Mouse (Mus musculus): Measurements from ENCODE around the gene Vps52. TPM values are rescaled to one million over a fixed set of nuclear protein-coding genes. Genes with fewer than 3 reads are reported as not detected.

Gene Vps52
- polyA plus RNA-seq, 1 experiment from 2014 or later, result 40.8 TPM

DNA sequence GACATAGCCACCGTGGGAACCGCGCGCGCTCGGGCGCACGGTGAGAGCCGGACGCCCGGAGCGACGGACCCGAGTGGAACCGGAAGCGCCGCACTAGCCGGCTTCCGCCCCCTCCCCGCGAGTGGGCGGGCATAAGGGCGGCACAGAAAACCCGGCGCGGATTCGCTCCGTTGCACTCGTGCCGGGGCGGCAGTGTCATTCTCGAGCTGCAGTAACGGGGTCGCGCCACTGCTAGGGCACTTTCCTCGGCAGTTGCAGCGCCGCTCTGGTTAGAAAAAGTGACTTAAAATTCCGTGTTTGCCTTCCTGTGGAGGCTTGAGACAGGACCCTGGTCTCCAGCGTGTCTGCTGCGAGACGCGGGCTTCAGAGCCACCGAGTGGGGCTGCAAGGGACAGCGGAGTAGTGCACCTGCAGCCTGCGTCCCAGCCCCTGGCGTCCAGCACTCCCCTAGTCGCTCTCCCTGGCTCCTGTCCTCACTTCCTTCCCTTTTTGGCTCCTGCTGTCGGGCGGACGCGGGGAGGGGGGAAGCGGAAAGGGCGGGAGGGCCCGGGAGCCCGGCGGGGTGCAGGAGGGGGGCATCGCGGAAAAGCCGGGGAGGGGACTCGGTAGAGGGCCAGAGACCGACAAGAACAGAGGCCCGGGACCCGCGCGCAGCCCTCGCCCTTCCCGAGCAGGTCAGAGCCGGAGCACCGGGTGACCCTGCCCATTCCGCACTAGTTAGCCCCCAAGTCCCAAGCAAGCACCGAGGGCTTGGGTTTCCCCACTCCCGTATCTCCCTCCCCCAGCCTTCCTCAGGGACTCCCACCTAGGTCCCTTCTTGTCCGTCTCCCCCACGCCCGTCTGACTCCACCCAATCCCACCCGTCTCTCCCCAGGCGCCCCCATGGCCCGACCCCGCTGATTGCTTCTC lies 26.0 kb upstream of the Vps52 start, which contains the start of gene Rgl2:
TSS of gene Rgl2 (plus strand) at position 173 of the 909 bp plus-strand sequence.
- ATAC-seq (ENCODE audit: low FRiP score, low TSS enrichment), result peak; percentile 86
- H3K27ac ChIP-seq (ENCODE audit: low read depth, low read length), result peak within 1 kb of the TSS; percentile 93
- H3K4me3 ChIP-seq (ENCODE audit: low read length), result peak within 1 kb of the TSS; percentile 84
- no peaks in the 10 kb centered on the region for H3K9me3 ChIP-seq (ENCODE audit: control insufficient read depth, low read length)
- H3K9ac ChIP-seq (ENCODE audit: low read depth, low read length), result peak within 1 kb of the TSS; percentile 84
- peaks cover 12% of the 10 kb centered on the region; the same call in 1 of the 2 replicates for H3K4me1 ChIP-seq (ENCODE audit: control insufficient read depth, insufficient read depth, low read length)
- WGBS, result under 1% methylated on average over 55 of the region's 80 CpGs
- peak within 1 kb of the TSS; percentile 100 for H3K4me2 ChIP-seq (replicated peaks; ENCODE audit: low read depth, low read length)
- peaks cover 12% of the 10 kb centered on the region; the same call in 1 of the 2 replicates for H3K36me3 ChIP-seq (ENCODE audit: control insufficient read depth, insufficient read depth, low read length)
- no peaks in the 10 kb centered on the region for H3K27me3 ChIP-seq (ENCODE audit: control insufficient read depth, insufficient read depth, low read length)

GRCm38 (mm10) chr17:33930280-33931158 lies 25.1 kb upstream of the Vps52 start:
- Histone ChIP-seq H3K4me2 (replicated peaks; ENCODE audit: low read depth, low read length) (peak overlapping the region; percentile 100), H3K4me1 (ENCODE audit: control insufficient read depth, insufficient read depth, low read length) (peaks cover 12% of the 10 kb centered on the region; the same call in 1 of the 2 replicates), H3K9me3 (ENCODE audit: control insufficient read depth, low read length) (no peaks in the 10 kb centered on the region), H3K27ac (ENCODE audit: low read depth, low read length) (peak overlapping the region; percentile 93; the same call in 1 of the 2 replicates), H3K4me3 (ENCODE audit: low read length) (peak overlapping the region; percentile 84), H3K27me3 (ENCODE audit: control insufficient read depth, insufficient read depth, low read length) (no peaks in the 10 kb centered on the region), H3K36me3 (ENCODE audit: control insufficient read depth, insufficient read depth, low read length) (peaks cover 16% of the 10 kb centered on the region; the same call in 1 of the 2 replicates), H3K9ac (ENCODE audit: low read depth, low read length) (peak overlapping the region; percentile 84)
- WGBS, result under 1% methylated on average over 39 of the region's 45 CpGs
- ATAC-seq (ENCODE audit: low FRiP score, low TSS enrichment), result 0 out of 2 replicates have a peak, but pooled peaks have one; percentile 8

DNA sequence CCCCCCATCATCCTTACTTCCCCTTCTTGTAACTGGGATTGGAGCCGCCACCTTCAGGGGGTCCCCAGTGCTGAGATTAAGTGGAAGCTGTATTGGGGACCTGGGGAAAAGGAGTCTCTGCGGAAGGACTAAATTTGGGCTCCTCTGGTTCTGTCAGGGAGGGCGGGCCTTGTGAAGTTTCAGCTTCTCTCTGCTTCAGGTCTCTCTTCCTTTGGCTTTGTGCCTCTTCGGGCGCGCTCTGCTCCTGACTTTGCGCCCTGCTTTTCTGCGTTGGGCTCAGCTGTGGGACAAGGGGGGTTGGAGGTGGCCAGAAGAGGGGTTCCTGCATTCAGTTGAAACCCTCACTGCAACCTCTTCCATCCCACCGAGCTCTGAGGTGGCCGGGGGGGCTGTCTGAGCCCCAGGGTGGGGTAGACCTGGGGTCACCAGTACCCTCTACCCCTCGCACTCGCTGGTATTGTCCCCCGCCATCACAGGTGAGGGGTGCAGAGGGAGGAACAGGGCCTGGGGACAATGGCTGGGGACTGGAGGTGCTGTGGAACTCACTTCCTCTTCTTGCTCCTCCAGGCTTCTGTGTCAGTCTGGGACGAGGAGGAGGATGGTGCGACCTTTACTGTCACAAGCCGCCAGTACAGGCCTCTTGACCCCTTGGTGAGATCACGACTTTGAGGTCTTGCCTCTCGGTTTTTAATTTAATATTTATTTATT lies 24.3 kb upstream of the Vps52 start:
- H3K4me3 ChIP-seq (ENCODE audit: low read length), result peak overlapping the region; percentile 84
- no peaks in the 10 kb centered on the region for H3K9me3 ChIP-seq (ENCODE audit: control insufficient read depth, low read length)
- peak overlapping the region; percentile 100 for H3K4me2 ChIP-seq (replicated peaks; ENCODE audit: low read depth, low read length)
- ATAC-seq (ENCODE audit: low FRiP score, low TSS enrichment), result 0 out of 2 replicates have a peak, but pooled peaks have one; percentile 1
- H3K27ac ChIP-seq (ENCODE audit: low read depth, low read length), result no peak overlapping the region
- H3K27me3 ChIP-seq (ENCODE audit: control insufficient read depth, insufficient read depth, low read length), result no peaks in the 10 kb centered on the region
- peak overlapping the region; percentile 84 for H3K9ac ChIP-seq (ENCODE audit: low read depth, low read length)
- H3K36me3 ChIP-seq (ENCODE audit: control insufficient read depth, insufficient read depth, low read length), result peaks cover 18% of the 10 kb centered on the region; the same call in 1 of the 2 replicates
- WGBS, result 42% methylated on average over 18 of the region's 18 CpGs
- peaks cover 12% of the 10 kb centered on the region; the same call in 1 of the 2 replicates for H3K4me1 ChIP-seq (ENCODE audit: control insufficient read depth, insufficient read depth, low read length)

- ATAC-seq (ENCODE audit: low FRiP score, low TSS enrichment), result no peak
- Histone ChIP-seq H3K36me3 (ENCODE audit: control insufficient read depth, insufficient read depth, low read length) (peaks cover 21% of the 10 kb centered on the region; the same call in 1 of the 2 replicates), H3K9me3 (ENCODE audit: control insufficient read depth, low read length) (no peaks in the 10 kb centered on the region), H3K4me2 (replicated peaks; ENCODE audit: low read depth, low read length) (no peak overlapping the region), H3K9ac (ENCODE audit: low read depth, low read length) (no peak overlapping the region), H3K4me3 (ENCODE audit: low read length) (no peak overlapping the region), H3K27me3 (ENCODE audit: control insufficient read depth, insufficient read depth, low read length) (no peaks in the 10 kb centered on the region), H3K27ac (ENCODE audit: low read depth, low read length) (no peak overlapping the region), H3K4me1 (ENCODE audit: control insufficient read depth, insufficient read depth, low read length) (peaks cover 12% of the 10 kb centered on the region; the same call in 1 of the 2 replicates)
- WGBS, result 91% methylated on average over 11 of the region's 11 CpGs
Measured at GRCm38 (mm10) chr17:33931947-33932346, 23.7 kb upstream of the Vps52 start.

- Histone ChIP-seq H3K9me3 (ENCODE audit: control insufficient read depth, low read length) (no peaks in the 10 kb centered on the region), H3K36me3 (ENCODE audit: control insufficient read depth, insufficient read depth, low read length) (peaks cover 25% of the 10 kb centered on the region)
- no peak for ATAC-seq (ENCODE audit: low FRiP score, low TSS enrichment)
Measured at GRCm38 (mm10) chr17:33932448-33932847, 23.2 kb upstream of the Vps52 start.

GRCm38 (mm10) chr17:33932970-33933369 lies 22.6 kb upstream of the Vps52 start:
- Histone ChIP-seq H3K4me3 (ENCODE audit: low read length) (no peak overlapping the region), H3K36me3 (ENCODE audit: control insufficient read depth, insufficient read depth, low read length) (peaks cover 23% of the 10 kb centered on the region), H3K4me2 (replicated peaks; ENCODE audit: low read depth, low read length) (no peak overlapping the region), H3K4me1 (ENCODE audit: control insufficient read depth, insufficient read depth, low read length) (peaks cover 12% of the 10 kb centered on the region; the same call in 1 of the 2 replicates), H3K27ac (ENCODE audit: low read depth, low read length) (no peak overlapping the region), H3K27me3 (ENCODE audit: control insufficient read depth, insufficient read depth, low read length) (no peaks in the 10 kb centered on the region), H3K9me3 (ENCODE audit: control insufficient read depth, low read length) (no peaks in the 10 kb centered on the region), H3K9ac (ENCODE audit: low read depth, low read length) (no peak overlapping the region)
- 88% methylated on average over 15 of the region's 15 CpGs for WGBS
- no peak for ATAC-seq (ENCODE audit: low FRiP score, low TSS enrichment)

More at GRCm38 (mm10) chr17:33932448-33932847, 23.2 kb upstream of the Vps52 start:
- peaks cover 12% of the 10 kb centered on the region; the same call in 1 of the 2 replicates for H3K4me1 ChIP-seq (ENCODE audit: control insufficient read depth, insufficient read depth, low read length)
- 89% methylated on average over 14 of the region's 14 CpGs for WGBS
- H3K4me2 ChIP-seq (replicated peaks; ENCODE audit: low read depth, low read length), result no peak overlapping the region
- no peak overlapping the region for H3K27ac ChIP-seq (ENCODE audit: low read depth, low read length)
- no peak overlapping the region for H3K4me3 ChIP-seq (ENCODE audit: low read length)
- H3K9ac ChIP-seq (ENCODE audit: low read depth, low read length), result no peak overlapping the region
- no peaks in the 10 kb centered on the region for H3K27me3 ChIP-seq (ENCODE audit: control insufficient read depth, insufficient read depth, low read length)

- Histone ChIP-seq H3K4me1 (ENCODE audit: control insufficient read depth, insufficient read depth, low read length) (peaks cover 13% of the 10 kb centered on the region; the same call in 1 of the 2 replicates), H3K4me2 (replicated peaks; ENCODE audit: low read depth, low read length) (no peak overlapping the region), H3K9ac (ENCODE audit: low read depth, low read length) (no peak overlapping the region), H3K36me3 (ENCODE audit: control insufficient read depth, insufficient read depth, low read length) (peaks cover 23% of the 10 kb centered on the region), H3K4me3 (ENCODE audit: low read length) (no peak overlapping the region), H3K27me3 (ENCODE audit: control insufficient read depth, insufficient read depth, low read length) (no peaks in the 10 kb centered on the region), H3K9me3 (ENCODE audit: control insufficient read depth, low read length) (no peaks in the 10 kb centered on the region), H3K27ac (ENCODE audit: low read depth, low read length) (no peak overlapping the region)
- ATAC-seq (ENCODE audit: low FRiP score, low TSS enrichment), result no peak
- 86% methylated on average over 21 of the region's 21 CpGs for WGBS
Measured at GRCm38 (mm10) chr17:33935422-33936055, 20.1 kb upstream of the Vps52 start.

DNA sequence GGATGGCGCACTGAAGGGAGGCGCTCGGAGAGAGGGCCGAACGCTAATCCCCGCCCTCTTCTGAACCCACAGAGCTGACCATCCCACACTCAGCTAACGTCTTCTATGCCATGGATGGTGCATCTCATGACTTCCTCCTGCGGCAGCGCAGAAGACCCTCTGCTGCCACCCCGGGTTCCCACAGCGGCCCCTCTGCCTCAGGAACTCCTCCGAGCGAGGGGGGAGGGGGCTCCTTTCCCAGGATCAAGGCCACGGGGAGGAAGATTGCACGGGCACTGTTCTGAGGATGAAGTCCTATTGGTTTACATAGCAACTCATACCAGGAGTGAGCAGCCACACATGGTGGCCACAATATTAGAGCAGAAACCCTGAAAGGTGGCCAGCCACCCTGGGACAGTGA lies 18.6 kb upstream of the Vps52 start:
- H3K4me2 ChIP-seq (replicated peaks; ENCODE audit: low read depth, low read length), result no peak overlapping the region
- H3K27ac ChIP-seq (ENCODE audit: low read depth, low read length), result no peak overlapping the region
- 90% methylated on average over 15 of the region's 15 CpGs for WGBS
- H3K9ac ChIP-seq (ENCODE audit: low read depth, low read length), result no peak overlapping the region
- H3K4me3 ChIP-seq (ENCODE audit: low read length), result no peak overlapping the region
- peaks cover 23% of the 10 kb centered on the region for H3K36me3 ChIP-seq (ENCODE audit: control insufficient read depth, insufficient read depth, low read length)
- no peaks in the 10 kb centered on the region for H3K9me3 ChIP-seq (ENCODE audit: control insufficient read depth, low read length)
- ATAC-seq (ENCODE audit: low FRiP score, low TSS enrichment), result no peak
- no peaks in the 10 kb centered on the region for H3K27me3 ChIP-seq (ENCODE audit: control insufficient read depth, insufficient read depth, low read length)
- H3K4me1 ChIP-seq (ENCODE audit: control insufficient read depth, insufficient read depth, low read length), result peaks cover 15% of the 10 kb centered on the region
